Mouse (Mus musculus): ENCODE data around the gene Nfasc. TPM values are rescaled to one million over a fixed set of nuclear protein-coding genes. Genes with fewer than 3 reads are reported as not detected.

Nfasc gene
- polyA plus RNA-seq, 1 experiment from 2014 or later, result 0.24 TPM

GRCm38 (mm10) chr1:132678935-132679334, 62.7 kb downstream of the Nfasc start:
- 64% methylated on average over 12 of the region's 12 CpGs for WGBS (ENCODE audit: insufficient replicate concordance)
- no peak overlapping the region for H3K4me3 ChIP-seq (ENCODE audit: low read depth, low read length)
- H3K36me3 ChIP-seq (ENCODE audit: control insufficient read depth, insufficient read depth, low read length), result no peaks in the 10 kb centered on the region
- H3K9me3 ChIP-seq (replicated peaks; ENCODE audit: control insufficient read depth, low read length), result no peaks in the 10 kb centered on the region
- H3K9ac ChIP-seq (ENCODE audit: low read depth, low read length), result no peak overlapping the region
- H3K4me2 ChIP-seq, result no peak overlapping the region
- no peaks in the 10 kb centered on the region for H3K27me3 ChIP-seq (ENCODE audit: control insufficient read depth, insufficient read depth, low read length)
- ATAC-seq (replicated peaks; ENCODE audit: insufficient number of reproducible peaks, low FRiP score, low TSS enrichment), result no peak
- H3K4me1 ChIP-seq (ENCODE audit: control insufficient read depth, insufficient read depth, low read length), result no peaks in the 10 kb centered on the region
- H3K27ac ChIP-seq (ENCODE audit: low read depth, low read length), result no peak overlapping the region

GRCm38 (mm10) chr1:132678076-132678475, 63.5 kb downstream of the Nfasc start:
- no peaks in the 10 kb centered on the region for H3K9me3 ChIP-seq (replicated peaks; ENCODE audit: control insufficient read depth, low read length)
- no peak for ATAC-seq (replicated peaks; ENCODE audit: insufficient number of reproducible peaks, low FRiP score, low TSS enrichment)

GRCm38 (mm10) chr1:132672704-132673103, 68.9 kb downstream of the Nfasc start:
- ATAC-seq (replicated peaks; ENCODE audit: insufficient number of reproducible peaks, low FRiP score, low TSS enrichment), result no peak
- H3K4me3 ChIP-seq (ENCODE audit: low read depth, low read length), result no peak overlapping the region
- H3K27ac ChIP-seq (ENCODE audit: low read depth, low read length), result no peak overlapping the region
- 82% methylated on average over 3 of the region's 3 CpGs for WGBS (ENCODE audit: insufficient replicate concordance)
- H3K9ac ChIP-seq (ENCODE audit: low read depth, low read length), result no peak overlapping the region
- H3K4me1 ChIP-seq (ENCODE audit: control insufficient read depth, insufficient read depth, low read length), result no peaks in the 10 kb centered on the region
- no peaks in the 10 kb centered on the region for H3K9me3 ChIP-seq (replicated peaks; ENCODE audit: control insufficient read depth, low read length)
- H3K27me3 ChIP-seq (ENCODE audit: control insufficient read depth, insufficient read depth, low read length), result no peaks in the 10 kb centered on the region
- H3K4me2 ChIP-seq, result no peak overlapping the region
- no peaks in the 10 kb centered on the region for H3K36me3 ChIP-seq (ENCODE audit: control insufficient read depth, insufficient read depth, low read length)

More at GRCm38 (mm10) chr1:132678076-132678475, 63.5 kb downstream of the Nfasc start:
- Histone ChIP-seq H3K4me1 (ENCODE audit: control insufficient read depth, insufficient read depth, low read length) (no peaks in the 10 kb centered on the region), H3K27me3 (ENCODE audit: control insufficient read depth, insufficient read depth, low read length) (no peaks in the 10 kb centered on the region), H3K4me2 (no peak overlapping the region), H3K27ac (ENCODE audit: low read depth, low read length) (no peak overlapping the region), H3K9ac (ENCODE audit: low read depth, low read length) (no peak overlapping the region), H3K4me3 (ENCODE audit: low read depth, low read length) (no peak overlapping the region), H3K36me3 (ENCODE audit: control insufficient read depth, insufficient read depth, low read length) (no peaks in the 10 kb centered on the region)
- WGBS (ENCODE audit: insufficient replicate concordance), result 30% methylated on average over 5 of the region's 5 CpGs

- H3K4me1 ChIP-seq (ENCODE audit: control insufficient read depth, insufficient read depth, low read length), result no peaks in the 10 kb centered on the region
- no peaks in the 10 kb centered on the region for H3K9me3 ChIP-seq (replicated peaks; ENCODE audit: control insufficient read depth, low read length)
- 82% methylated on average over 6 of the region's 6 CpGs for WGBS (ENCODE audit: insufficient replicate concordance)
- no peak overlapping the region for H3K4me3 ChIP-seq (ENCODE audit: low read depth, low read length)
- no peaks in the 10 kb centered on the region for H3K27me3 ChIP-seq (ENCODE audit: control insufficient read depth, insufficient read depth, low read length)
- no peak for ATAC-seq (replicated peaks; ENCODE audit: insufficient number of reproducible peaks, low FRiP score, low TSS enrichment)
- H3K4me2 ChIP-seq, result no peak overlapping the region
- H3K36me3 ChIP-seq (ENCODE audit: control insufficient read depth, insufficient read depth, low read length), result no peaks in the 10 kb centered on the region
- H3K27ac ChIP-seq (ENCODE audit: low read depth, low read length), result no peak overlapping the region
- H3K9ac ChIP-seq (ENCODE audit: low read depth, low read length), result no peak overlapping the region
Measured at GRCm38 (mm10) chr1:132669200-132669599, 72.4 kb downstream of the Nfasc start.

- 35% methylated on average over 4 of the region's 4 CpGs for WGBS (ENCODE audit: insufficient replicate concordance)
- Histone ChIP-seq H3K9ac (ENCODE audit: low read depth, low read length) (no peak overlapping the region), H3K27me3 (ENCODE audit: control insufficient read depth, insufficient read depth, low read length) (no peaks in the 10 kb centered on the region), H3K4me1 (ENCODE audit: control insufficient read depth, insufficient read depth, low read length) (no peaks in the 10 kb centered on the region), H3K4me3 (ENCODE audit: low read depth, low read length) (no peak overlapping the region), H3K4me2 (no peak overlapping the region), H3K9me3 (replicated peaks; ENCODE audit: control insufficient read depth, low read length) (no peaks in the 10 kb centered on the region), H3K27ac (ENCODE audit: low read depth, low read length) (no peak overlapping the region), H3K36me3 (ENCODE audit: control insufficient read depth, insufficient read depth, low read length) (no peaks in the 10 kb centered on the region)
- ATAC-seq (replicated peaks; ENCODE audit: insufficient number of reproducible peaks, low FRiP score, low TSS enrichment), result no peak
Measured at GRCm38 (mm10) chr1:132660354-132660753, 81.2 kb downstream of the Nfasc start.

GRCm38 (mm10) chr1:132659604-132660003, 82.0 kb downstream of the Nfasc start:
- no peak overlapping the region for H3K4me2 ChIP-seq
- H3K4me3 ChIP-seq (ENCODE audit: low read depth, low read length), result no peak overlapping the region
- H3K27ac ChIP-seq (ENCODE audit: low read depth, low read length), result no peak overlapping the region
- no peak overlapping the region for H3K9ac ChIP-seq (ENCODE audit: low read depth, low read length)
- no peaks in the 10 kb centered on the region for H3K9me3 ChIP-seq (replicated peaks; ENCODE audit: control insufficient read depth, low read length)
- H3K4me1 ChIP-seq (ENCODE audit: control insufficient read depth, insufficient read depth, low read length), result no peaks in the 10 kb centered on the region
- H3K27me3 ChIP-seq (ENCODE audit: control insufficient read depth, insufficient read depth, low read length), result no peaks in the 10 kb centered on the region
- ATAC-seq (replicated peaks; ENCODE audit: insufficient number of reproducible peaks, low FRiP score, low TSS enrichment), result no peak
- no peaks in the 10 kb centered on the region for H3K36me3 ChIP-seq (ENCODE audit: control insufficient read depth, insufficient read depth, low read length)
- 8% methylated on average over 3 of the region's 3 CpGs for WGBS (ENCODE audit: insufficient replicate concordance)

- no peaks in the 10 kb centered on the region for H3K27me3 ChIP-seq (ENCODE audit: control insufficient read depth, insufficient read depth, low read length)
- no peaks in the 10 kb centered on the region for H3K4me1 ChIP-seq (ENCODE audit: control insufficient read depth, insufficient read depth, low read length)
- no peak overlapping the region for H3K4me3 ChIP-seq (ENCODE audit: low read depth, low read length)
- H3K36me3 ChIP-seq (ENCODE audit: control insufficient read depth, insufficient read depth, low read length), result no peaks in the 10 kb centered on the region
- H3K4me2 ChIP-seq, result no peak overlapping the region
- WGBS (ENCODE audit: insufficient replicate concordance), result 57% methylated on average over 6 of the region's 6 CpGs
- H3K27ac ChIP-seq (ENCODE audit: low read depth, low read length), result no peak overlapping the region
- no peak for ATAC-seq (replicated peaks; ENCODE audit: insufficient number of reproducible peaks, low FRiP score, low TSS enrichment)
- no peaks in the 10 kb centered on the region for H3K9me3 ChIP-seq (replicated peaks; ENCODE audit: control insufficient read depth, low read length)
- H3K9ac ChIP-seq (ENCODE audit: low read depth, low read length), result no peak overlapping the region
Measured at GRCm38 (mm10) chr1:132655611-132656010, 86.0 kb downstream of the Nfasc start.

- H3K27me3 ChIP-seq (ENCODE audit: control insufficient read depth, insufficient read depth, low read length), result no peaks in the 10 kb centered on the region
- ATAC-seq (replicated peaks; ENCODE audit: insufficient number of reproducible peaks, low FRiP score, low TSS enrichment), result no peak
- H3K36me3 ChIP-seq (ENCODE audit: control insufficient read depth, insufficient read depth, low read length), result no peaks in the 10 kb centered on the region
- no peak overlapping the region for H3K9ac ChIP-seq (ENCODE audit: low read depth, low read length)
- H3K4me2 ChIP-seq, result no peak overlapping the region
- no peaks in the 10 kb centered on the region for H3K9me3 ChIP-seq (replicated peaks; ENCODE audit: control insufficient read depth, low read length)
- no peak overlapping the region for H3K27ac ChIP-seq (ENCODE audit: low read depth, low read length)
- no peaks in the 10 kb centered on the region for H3K4me1 ChIP-seq (ENCODE audit: control insufficient read depth, insufficient read depth, low read length)
- 73% methylated on average over 9 of the region's 9 CpGs for WGBS (ENCODE audit: insufficient replicate concordance)
- no peak overlapping the region for H3K4me3 ChIP-seq (ENCODE audit: low read depth, low read length)
Measured at GRCm38 (mm10) chr1:132654769-132655168, 86.8 kb downstream of the Nfasc start.

- H3K27me3 ChIP-seq (ENCODE audit: control insufficient read depth, insufficient read depth, low read length), result no peaks in the 10 kb centered on the region
- H3K4me1 ChIP-seq (ENCODE audit: control insufficient read depth, insufficient read depth, low read length), result no peaks in the 10 kb centered on the region
- ATAC-seq (replicated peaks; ENCODE audit: insufficient number of reproducible peaks, low FRiP score, low TSS enrichment), result no peak
- no peaks in the 10 kb centered on the region for H3K36me3 ChIP-seq (ENCODE audit: control insufficient read depth, insufficient read depth, low read length)
- no peaks in the 10 kb centered on the region for H3K9me3 ChIP-seq (replicated peaks; ENCODE audit: control insufficient read depth, low read length)
- no peak overlapping the region for H3K27ac ChIP-seq (ENCODE audit: low read depth, low read length)
- no peak overlapping the region for H3K9ac ChIP-seq (ENCODE audit: low read depth, low read length)
- H3K4me3 ChIP-seq (ENCODE audit: low read depth, low read length), result no peak overlapping the region
- no peak overlapping the region for H3K4me2 ChIP-seq
- 78% methylated on average over 12 of the region's 12 CpGs for WGBS (ENCODE audit: insufficient replicate concordance)
Measured at GRCm38 (mm10) chr1:132653841-132654457, 87.6 kb downstream of the Nfasc start.

Data from heart, embryonic 11.5 days (tissue).